Mouse (Mus musculus) small intestine, adult 2 months (tissue): ENCODE results near the gene Izumo1.

Experiments
- CTCF ChIP-seq: fragments of 200-500 bp; IDR thresholded peaks from 2 replicates; pipeline ENCODE4 v1.5.1; 2012; ENCODE audit warnings: low read depth, mild to moderate bottlenecking, control low read depth, inconsistent platforms, low read length, moderate library complexity, mixed read lengths; ENCODE audit not compliant: insufficient replicate concordance, insufficient read length; ENCODE audit errors: extremely low read depth
- POLR2A ChIP-seq: fragments of 200-500 bp; IDR thresholded peaks from 2 replicates; pipeline ENCODE4 v1.6.1; 2012; ENCODE audit warnings: low read depth, mild to moderate bottlenecking, control low read depth, inconsistent platforms, low read length, moderate library complexity

DNA sequence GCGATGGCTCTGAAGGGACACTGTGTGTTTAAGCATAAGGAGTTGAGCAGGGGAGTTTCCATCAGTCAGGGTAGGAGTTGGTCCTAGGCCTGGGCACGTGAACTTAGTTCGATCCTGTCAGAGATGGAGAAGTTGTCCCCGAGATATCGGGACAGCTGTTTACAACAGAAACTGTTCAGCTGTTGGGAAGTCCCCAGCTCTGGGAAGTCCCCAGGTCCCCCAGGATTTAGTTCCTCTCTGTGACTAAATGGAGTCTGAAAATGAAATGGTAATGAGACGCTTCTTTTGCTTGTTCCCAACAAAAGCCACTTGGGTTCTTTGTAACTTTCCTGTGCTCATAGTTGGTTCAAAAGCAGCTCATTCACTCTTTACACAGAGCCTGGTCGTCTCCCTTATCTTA lies 29.7 kb upstream of the Izumo1 start:
- TF ChIP-seq CTCF (no peak), POLR2A (no peak)
